Mouse (Mus musculus): Measurements from ENCODE around the gene Rae1. TPM values are rescaled to one million over a fixed set of nuclear protein-coding genes. Genes with fewer than 3 reads are reported as not detected.
A peak's percentile ranks its signal among the peaks of the same experiment; 100 is the strongest.

The Rae1 gene
- polyA plus RNA-seq, 1 experiment from 2014 or later: 118 TPM

- 38% methylated on average over 7 of the region's 7 CpGs for WGBS
Observed at GRCm38 (mm10) chr2:172974701-172975100, 25.2 kb upstream of the Rae1 start.

DNA sequence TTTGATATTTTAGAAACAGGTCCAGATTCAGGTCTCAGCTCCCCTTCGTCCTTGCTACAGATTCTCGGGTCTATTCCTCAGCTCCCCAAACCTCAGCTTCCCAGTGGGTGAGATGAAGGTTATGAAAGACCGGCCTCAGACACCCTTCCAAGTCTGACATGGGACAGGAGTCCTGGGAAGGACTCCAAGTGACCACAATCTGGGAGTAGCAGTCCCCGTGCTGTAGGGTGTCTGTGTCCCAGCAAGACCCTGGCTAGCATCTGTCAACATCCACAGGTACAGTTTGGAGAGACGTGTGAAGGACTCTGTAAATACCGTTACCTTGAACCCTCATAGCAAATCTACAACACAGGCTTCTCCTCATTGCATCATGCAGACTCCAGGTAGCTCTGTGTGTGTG lies 24.8 kb upstream of the Rae1 start:
- no peaks in the 10 kb centered on the region for H3K27me3 ChIP-seq (replicated peaks)
- H3K27ac ChIP-seq: no peak overlapping the region
- WGBS: 90% methylated on average over 6 of the region's 6 CpGs
- H3K36me3 ChIP-seq (replicated peaks): no peaks in the 10 kb centered on the region
- no peak overlapping the region for H3K4me3 ChIP-seq
- no peaks in the 10 kb centered on the region for H3K9me3 ChIP-seq
- no peak overlapping the region for H3K9ac ChIP-seq
- no peak for ATAC-seq (replicated peaks)
- no peak overlapping the region for H3K4me2 ChIP-seq
- peaks cover 18% of the 10 kb centered on the region for H3K4me1 ChIP-seq

More at GRCm38 (mm10) chr2:172974701-172975100, 25.2 kb upstream of the Rae1 start:
- no peak overlapping the region for H3K9ac ChIP-seq
- no peak overlapping the region for H3K27ac ChIP-seq
- ATAC-seq (replicated peaks): no peak
- no peak overlapping the region for H3K4me3 ChIP-seq
- H3K4me2 ChIP-seq: no peak overlapping the region
- peaks cover 18% of the 10 kb centered on the region for H3K4me1 ChIP-seq
- H3K27me3 ChIP-seq (replicated peaks): no peaks in the 10 kb centered on the region
- H3K9me3 ChIP-seq: no peaks in the 10 kb centered on the region
- H3K36me3 ChIP-seq (replicated peaks): no peaks in the 10 kb centered on the region

DNA sequence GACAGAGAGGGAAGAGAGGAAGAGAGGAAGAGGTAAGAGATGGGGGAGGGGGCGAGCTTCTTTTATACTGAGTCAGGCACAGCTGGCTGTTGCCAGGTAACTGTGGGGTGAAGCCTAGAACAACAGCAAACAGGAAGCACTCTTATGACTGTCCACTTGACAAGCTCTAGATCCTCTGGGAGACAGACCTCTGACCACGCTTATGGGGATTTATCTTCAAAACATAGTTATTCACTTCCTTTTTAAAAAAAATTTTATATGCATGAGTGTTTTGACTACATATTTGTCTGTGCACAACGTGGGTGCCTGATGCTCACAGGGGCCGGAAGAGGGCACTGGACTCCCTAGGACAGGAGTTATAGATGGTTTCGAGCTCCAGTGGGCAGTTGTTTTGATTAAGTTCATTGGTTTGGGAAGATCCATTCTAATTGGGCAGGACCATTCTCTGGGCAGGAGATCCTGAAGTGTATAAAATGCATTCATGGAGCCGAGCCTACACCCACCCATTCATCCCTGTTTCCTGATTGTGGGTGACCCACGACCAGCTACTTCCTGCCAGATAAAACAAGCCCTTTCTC lies 23.2 kb upstream of the Rae1 start:
- Histone ChIP-seq H3K9me3 (no peaks in the 10 kb centered on the region), H3K36me3 (replicated peaks) (no peaks in the 10 kb centered on the region), H3K9ac (no peak overlapping the region), H3K4me3 (no peak overlapping the region), H3K27ac (no peak overlapping the region), H3K27me3 (replicated peaks) (no peaks in the 10 kb centered on the region), H3K4me1 (peaks cover 18% of the 10 kb centered on the region), H3K4me2 (peak overlapping the region; percentile 31; the same call in 1 of the 2 replicates)
- ATAC-seq (replicated peaks): 0 out of 2 replicates have a peak, but pooled peaks have one; percentile 54
- WGBS: 30% methylated on average over 7 of the region's 7 CpGs

- no peak within 1 kb of the TSS for H3K4me3 ChIP-seq
- no peaks in the 10 kb centered on the region for H3K9me3 ChIP-seq
- no peak within 1 kb of the TSS for H3K9ac ChIP-seq
- peaks cover 18% of the 10 kb centered on the region for H3K4me1 ChIP-seq
- H3K27me3 ChIP-seq (replicated peaks): no peaks in the 10 kb centered on the region
- peak; percentile 60; the same call in 1 of the 2 replicates for ATAC-seq (replicated peaks)
- 13% methylated on average over 14 of the region's 14 CpGs for WGBS
- peak within 1 kb of the TSS; percentile 31 for H3K4me2 ChIP-seq
- H3K36me3 ChIP-seq (replicated peaks): no peaks in the 10 kb centered on the region
- H3K27ac ChIP-seq: peak within 1 kb of the TSS; percentile 36; the same call in 1 of the 2 replicates
Observed at GRCm38 (mm10) chr2:172977409-172978130, 22.3 kb upstream of the Rae1 start, which contains the start of gene Spo11. TSS of gene Spo11 (plus strand) at chr2:172977700.

GRCm38 (mm10) chr2:172978131-172978633 lies 21.7 kb upstream of the Rae1 start:
- Histone ChIP-seq H3K36me3 (replicated peaks) (no peaks in the 10 kb centered on the region), H3K9ac (no peak overlapping the region), H3K27me3 (replicated peaks) (no peaks in the 10 kb centered on the region), H3K4me3 (no peak overlapping the region), H3K4me2 (peak overlapping the region; percentile 31; the same call in 1 of the 2 replicates), H3K27ac (0 out of 2 replicates have a peak overlapping the region, but pooled peaks have one; percentile 36), H3K4me1 (peaks cover 18% of the 10 kb centered on the region), H3K9me3 (no peaks in the 10 kb centered on the region)
- WGBS: 51% methylated on average over 4 of the region's 4 CpGs
- no peak for ATAC-seq (replicated peaks)

GRCm38 (mm10) chr2:172979666-172980345 lies 20.1 kb upstream of the Rae1 start:
- H3K27ac ChIP-seq: no peak overlapping the region
- no peak for ATAC-seq (replicated peaks)
- 95% methylated on average over 43 of the region's 43 CpGs for WGBS
- no peaks in the 10 kb centered on the region for H3K9me3 ChIP-seq
- H3K4me1 ChIP-seq: peaks cover 18% of the 10 kb centered on the region
- H3K36me3 ChIP-seq (replicated peaks): no peaks in the 10 kb centered on the region
- no peak overlapping the region for H3K4me3 ChIP-seq
- no peaks in the 10 kb centered on the region for H3K27me3 ChIP-seq (replicated peaks)
- no peak overlapping the region for H3K9ac ChIP-seq
- H3K4me2 ChIP-seq: no peak overlapping the region

DNA sequence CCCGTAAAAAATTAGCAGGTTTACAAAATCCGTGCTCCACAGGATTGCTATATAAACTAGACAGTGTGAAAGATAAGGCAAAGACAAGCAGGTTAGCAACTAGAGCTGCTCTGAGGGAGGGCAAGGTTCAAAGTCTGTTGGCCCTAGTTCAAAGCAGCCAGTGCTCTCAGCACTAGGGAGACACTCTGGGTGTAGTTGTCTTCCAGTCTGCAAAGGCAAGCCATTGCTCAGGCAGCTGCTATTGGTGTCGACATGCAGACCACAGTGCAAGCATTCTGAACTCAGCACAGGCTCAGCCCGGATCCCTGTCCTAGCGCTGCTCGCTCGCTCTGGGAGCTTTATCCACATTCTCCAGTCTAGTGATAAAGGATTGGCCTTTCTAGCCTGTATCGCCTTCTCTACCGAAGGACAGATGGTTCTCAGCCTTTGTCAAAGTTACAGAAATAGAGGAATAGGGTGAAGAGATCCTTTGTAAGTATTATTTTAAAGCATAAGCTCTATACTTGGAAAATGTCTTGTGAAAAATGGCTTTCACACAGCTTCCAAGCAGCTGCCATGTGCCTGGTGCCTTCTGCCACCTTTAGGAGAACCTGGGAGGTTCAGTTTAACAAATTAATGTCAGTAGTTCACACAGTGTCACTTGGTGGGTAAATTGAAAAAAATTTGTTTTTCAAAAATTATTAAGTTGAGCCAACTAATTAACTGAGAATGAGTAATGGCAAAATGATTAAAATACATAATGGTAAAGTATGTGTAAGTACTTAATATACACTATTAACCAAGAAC lies 16.9 kb upstream of the Rae1 start:
- Histone ChIP-seq H3K4me2 (no peak overlapping the region), H3K36me3 (replicated peaks) (no peaks in the 10 kb centered on the region), H3K4me3 (no peak overlapping the region), H3K9ac (no peak overlapping the region), H3K4me1 (peaks cover 2% of the 10 kb centered on the region; the same call in 1 of the 2 replicates), H3K9me3 (no peaks in the 10 kb centered on the region), H3K27me3 (replicated peaks) (no peaks in the 10 kb centered on the region), H3K27ac (no peak overlapping the region)
- WGBS: 78% methylated on average over 9 of the region's 9 CpGs
- ATAC-seq (replicated peaks): no peak

DNA sequence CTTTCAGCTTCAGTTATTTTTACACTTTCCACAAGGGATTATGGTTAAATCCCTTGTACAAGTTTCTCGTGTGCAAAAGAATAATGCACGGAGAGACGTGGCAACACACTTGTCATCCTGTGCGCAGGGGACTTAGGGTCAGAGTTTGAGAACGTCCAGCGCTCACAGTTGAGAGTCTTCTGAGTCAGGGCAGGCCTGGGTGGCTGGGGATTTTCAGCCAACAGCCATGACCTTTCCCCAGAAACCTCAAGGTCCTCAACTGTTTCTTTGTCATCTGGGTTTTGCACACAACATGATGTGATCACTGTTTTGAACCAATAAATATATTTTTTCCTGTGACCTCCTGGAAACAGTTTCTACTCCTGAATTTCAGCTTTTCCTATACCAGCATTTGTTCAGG lies 9.8 kb upstream of the Rae1 start:
- WGBS: 74% methylated on average over 6 of the region's 6 CpGs
- no peaks in the 10 kb centered on the region for H3K9me3 ChIP-seq
- no peaks in the 10 kb centered on the region for H3K36me3 ChIP-seq (replicated peaks)
- no peak overlapping the region for H3K9ac ChIP-seq
- no peak overlapping the region for H3K27ac ChIP-seq
- H3K27me3 ChIP-seq (replicated peaks): no peaks in the 10 kb centered on the region
- H3K4me3 ChIP-seq: no peak overlapping the region
- ATAC-seq (replicated peaks): no peak
- no peaks in the 10 kb centered on the region for H3K4me1 ChIP-seq
- H3K4me2 ChIP-seq: no peak overlapping the region

GRCm38 (mm10) chr2:172996207-172996606 lies 3.7 kb upstream of the Rae1 start:
- Histone ChIP-seq H3K9me3 (no peaks in the 10 kb centered on the region), H3K27ac (no peak overlapping the region), H3K4me2 (no peak overlapping the region), H3K4me1 (peaks cover 10% of the 10 kb centered on the region), H3K9ac (no peak overlapping the region), H3K27me3 (replicated peaks) (0 out of 2 replicates have a peak, but pooled peaks cover 7% of the 10 kb centered on the region), H3K36me3 (replicated peaks) (no peaks in the 10 kb centered on the region), H3K4me3 (no peak overlapping the region)
- 21% methylated on average over 4 of the region's 4 CpGs for whole genome bisulfite sequencing
- no peak for ATAC-seq (replicated peaks)

DNA sequence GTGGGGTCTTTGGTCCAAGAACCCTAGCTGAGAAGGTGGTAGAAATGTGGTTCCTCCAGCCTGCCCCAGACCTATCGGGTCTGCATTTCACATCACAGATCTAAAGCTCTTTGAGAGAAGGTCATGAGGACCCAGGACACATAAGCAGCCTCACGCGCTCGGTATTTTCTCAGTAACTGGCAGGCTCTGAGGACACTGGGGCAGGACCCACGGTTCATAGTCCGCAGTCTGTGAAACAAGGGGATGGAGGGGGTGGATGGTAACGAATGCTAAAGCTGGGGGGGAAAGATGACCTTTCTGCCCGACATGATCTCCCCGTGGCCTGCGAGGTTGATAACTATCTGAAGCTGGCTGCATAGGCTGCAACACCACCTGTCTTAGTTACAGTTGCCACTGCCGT lies 2.2 kb upstream of the Rae1 start:
- ATAC-seq (replicated peaks): no peak
- no peak overlapping the region for H3K27ac ChIP-seq
- peaks cover under 1% of the 10 kb centered on the region; the same call in 1 of the 2 replicates for H3K36me3 ChIP-seq (replicated peaks)

DNA sequence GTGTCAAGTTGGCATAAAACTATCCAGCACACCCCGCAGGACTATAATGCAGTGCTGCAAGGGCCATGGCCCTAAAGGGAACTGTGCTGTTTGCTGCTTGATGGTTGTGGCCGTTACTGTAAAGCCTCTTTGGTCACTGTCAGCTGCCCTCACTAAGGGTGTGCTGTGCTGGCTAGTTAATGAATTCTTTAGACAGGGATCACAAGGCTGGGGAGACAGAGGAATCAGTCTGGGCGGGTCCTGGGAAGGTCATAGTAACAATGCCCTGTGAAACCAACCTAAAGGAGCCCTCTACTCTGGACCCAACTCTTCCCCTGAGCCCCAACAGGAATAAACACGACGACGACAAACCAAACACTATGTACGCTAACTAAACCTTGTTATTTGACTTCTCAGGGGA lies 1.4 kb upstream of the Rae1 start:
- H3K36me3 ChIP-seq (replicated peaks): peaks cover 5% of the 10 kb centered on the region; the same call in 1 of the 2 replicates
- no peak for ATAC-seq (replicated peaks)
- no peak overlapping the region for H3K4me2 ChIP-seq
- no peaks in the 10 kb centered on the region for H3K9me3 ChIP-seq
- H3K27ac ChIP-seq: no peak overlapping the region
- H3K4me1 ChIP-seq: peaks cover 17% of the 10 kb centered on the region
- H3K27me3 ChIP-seq (replicated peaks): 0 out of 2 replicates have a peak, but pooled peaks cover 7% of the 10 kb centered on the region
- H3K9ac ChIP-seq: no peak overlapping the region
- 68% methylated on average over 7 of the region's 7 CpGs for WGBS
- no peak overlapping the region for H3K4me3 ChIP-seq

More for the DNA sequence above, 2.2 kb upstream of the Rae1 start:
- H3K4me2 ChIP-seq: no peak overlapping the region
- H3K9ac ChIP-seq: no peak overlapping the region
- H3K4me3 ChIP-seq: no peak overlapping the region
- WGBS: 75% methylated on average over 11 of the region's 11 CpGs
- H3K27me3 ChIP-seq (replicated peaks): 0 out of 2 replicates have a peak, but pooled peaks cover 7% of the 10 kb centered on the region
- H3K4me1 ChIP-seq: peaks cover 17% of the 10 kb centered on the region
- no peaks in the 10 kb centered on the region for H3K9me3 ChIP-seq
